Mouse (Mus musculus) forebrain, embryonic 16.5 days (tissue): ENCODE measurements around the gene Olfr222. TPM values are rescaled to one million over a fixed set of nuclear protein-coding genes. Genes with fewer than 3 reads are reported as not detected.

Source experiments
- ATAC-seq: fragments of 200-750 bp; cut with Nextera tagmentation; 2 replicates; pipeline ENCODE4 v1.8.0; 2017; ENCODE audit warnings: mild to moderate bottlenecking, moderate library complexity
- H3K27ac ChIP-seq: fragments of 300-500 bp; sonication (generic); 2 replicates; pipeline ENCODE4 v1.5.1; 2014; ENCODE audit warnings: low read length, control low read depth
- H3K27me3 ChIP-seq: fragments of 300-500 bp; sonication (generic); replicated peaks from 2 replicates; pipeline ENCODE4 v1.6.1; 2014; ENCODE audit warnings: low read length; ENCODE audit not compliant: control insufficient read depth, insufficient read depth
- H3K36me3 ChIP-seq: fragments of 300-500 bp; sonication (generic); 2 replicates; pipeline ENCODE4 v1.6.1; 2014; ENCODE audit not compliant: control insufficient read depth, insufficient read depth
- H3K4me1 ChIP-seq: fragments of 300-500 bp; sonication (generic); replicated peaks from 2 replicates; pipeline ENCODE4 v1.6.1; 2014; ENCODE audit warnings: low read length; ENCODE audit not compliant: control insufficient read depth, insufficient read depth
- H3K4me2 ChIP-seq: fragments of 300-500 bp; sonication (generic); 2 replicates; pipeline ENCODE4 v1.6.1; 2014; ENCODE audit warnings: mild to moderate bottlenecking, low read length, control low read depth
- H3K4me3 ChIP-seq: fragments of 300-500 bp; sonication (generic); replicated peaks from 2 replicates; pipeline ENCODE4 v1.5.1; 2014; ENCODE audit warnings: mild to moderate bottlenecking, low read length, control low read depth
- H3K9ac ChIP-seq: fragments of 300-500 bp; sonication (generic); replicated peaks from 2 replicates; pipeline ENCODE4 v1.6.1; 2014; ENCODE audit warnings: low read depth, low read length, control low read depth
- H3K9me3 ChIP-seq: fragments of 300-500 bp; sonication (generic); 2 replicates; pipeline ENCODE4 v1.6.1; 2016; ENCODE audit warnings: low read length; ENCODE audit not compliant: control insufficient read depth
- WGBS: fragments of 180-500 bp; shearing (Covaris S2); extraction: QIAGEN DNeasy Blood & Tissue Kit; methylation state at CpG from one replicate; pipeline ENCODE4 v1.1.7; 2014; 5-methylcytosine and 5-hydroxymethylcytosine counted together
- polyA plus RNA-seq: library from polyadenylated mRNA; unstranded; fragments of >200 nt; fragmentation: Nextera tagmentation; extraction: Ambion mirVana; gene quantifications from 2 replicates; pipeline ENCODE4 v1.2.1, GENCODE M21; 2015

The Olfr222 gene
- polyA plus RNA-seq, 1 experiment from 2014 or later: not detected

GRCm38 (mm10) chr11:59554127-59554526, 21.9 kb downstream of the Olfr222 start:
- H3K4me2 ChIP-seq: no peak overlapping the region
- no peak for ATAC-seq
- no peak overlapping the region for H3K27ac ChIP-seq
- H3K4me1 ChIP-seq: no peaks in the 10 kb centered on the region
- H3K4me3 ChIP-seq: no peak overlapping the region
- H3K9me3 ChIP-seq: no peaks in the 10 kb centered on the region
- H3K9ac ChIP-seq: no peak overlapping the region
- WGBS: 92% methylated on average over 11 of the region's 11 CpGs
- no peaks in the 10 kb centered on the region for H3K36me3 ChIP-seq
- no peaks in the 10 kb centered on the region for H3K27me3 ChIP-seq

GRCm38 (mm10) chr11:59544005-59544404, 32.0 kb downstream of the Olfr222 start:
- no peak for ATAC-seq
- no peak overlapping the region for H3K4me3 ChIP-seq
- 89% methylated on average over 9 of the region's 9 CpGs for WGBS
- no peaks in the 10 kb centered on the region for H3K36me3 ChIP-seq
- no peaks in the 10 kb centered on the region for H3K27me3 ChIP-seq
- no peaks in the 10 kb centered on the region for H3K4me1 ChIP-seq
- H3K9ac ChIP-seq: no peak overlapping the region
- H3K4me2 ChIP-seq: no peak overlapping the region
- no peaks in the 10 kb centered on the region for H3K9me3 ChIP-seq
- H3K27ac ChIP-seq: no peak overlapping the region

- WGBS: 95% methylated on average over 3 of the region's 3 CpGs
- Histone ChIP-seq H3K27me3 (no peaks in the 10 kb centered on the region), H3K9me3 (no peaks in the 10 kb centered on the region), H3K27ac (no peak overlapping the region), H3K4me1 (no peaks in the 10 kb centered on the region), H3K4me3 (no peak overlapping the region), H3K36me3 (no peaks in the 10 kb centered on the region), H3K4me2 (no peak overlapping the region), H3K9ac (no peak overlapping the region)
- ATAC-seq: no peak
Measured at GRCm38 (mm10) chr11:59543376-59543775, 32.7 kb downstream of the Olfr222 start.

GRCm38 (mm10) chr11:59542442-59542841, 33.6 kb downstream of the Olfr222 start:
- Histone ChIP-seq H3K9me3 (no peaks in the 10 kb centered on the region), H3K27ac (no peak overlapping the region), H3K9ac (no peak overlapping the region), H3K4me1 (no peaks in the 10 kb centered on the region), H3K36me3 (no peaks in the 10 kb centered on the region), H3K27me3 (no peaks in the 10 kb centered on the region), H3K4me2 (no peak overlapping the region), H3K4me3 (no peak overlapping the region)
- WGBS: 84% methylated on average over 6 of the region's 6 CpGs
- no peak for ATAC-seq

- no peaks in the 10 kb centered on the region for H3K27me3 ChIP-seq
- 45% methylated on average over 3 of the region's 3 CpGs for WGBS
- H3K9ac ChIP-seq: no peak within 1 kb of the TSS
- no peak for ATAC-seq
- no peaks in the 10 kb centered on the region for H3K4me1 ChIP-seq
- no peaks in the 10 kb centered on the region for H3K36me3 ChIP-seq
- H3K4me2 ChIP-seq: no peak within 1 kb of the TSS
- no peaks in the 10 kb centered on the region for H3K9me3 ChIP-seq
- no peak within 1 kb of the TSS for H3K4me3 ChIP-seq
- no peak within 1 kb of the TSS for H3K27ac ChIP-seq
Measured at GRCm38 (mm10) chr11:59541324-59541723, 34.7 kb downstream of the Olfr222 start, which contains the start of gene Nlrp3. TSS of gene Nlrp3 (plus strand) at chr11:59541568.

- Histone ChIP-seq H3K9me3 (no peaks in the 10 kb centered on the region), H3K36me3 (no peaks in the 10 kb centered on the region), H3K9ac (no peak overlapping the region), H3K4me1 (no peaks in the 10 kb centered on the region), H3K4me2 (no peak overlapping the region), H3K4me3 (no peak overlapping the region), H3K27ac (no peak overlapping the region), H3K27me3 (no peaks in the 10 kb centered on the region)
- 81% methylated on average over 3 of the region's 3 CpGs for WGBS
- no peak for ATAC-seq
Measured at GRCm38 (mm10) chr11:59540123-59540522, 35.9 kb downstream of the Olfr222 start.

GRCm38 (mm10) chr11:59538387-59538786, 37.6 kb downstream of the Olfr222 start:
- Histone ChIP-seq H3K27ac (no peak overlapping the region), H3K4me1 (no peaks in the 10 kb centered on the region), H3K9ac (no peak overlapping the region), H3K27me3 (no peaks in the 10 kb centered on the region), H3K4me2 (no peak overlapping the region), H3K9me3 (no peaks in the 10 kb centered on the region), H3K36me3 (no peaks in the 10 kb centered on the region), H3K4me3 (no peak overlapping the region)
- ATAC-seq: no peak
- 42% methylated on average over 11 of the region's 11 CpGs for WGBS

- Histone ChIP-seq H3K9ac (no peak overlapping the region), H3K9me3 (no peaks in the 10 kb centered on the region), H3K4me3 (no peak overlapping the region), H3K27ac (no peak overlapping the region), H3K27me3 (no peaks in the 10 kb centered on the region), H3K36me3 (no peaks in the 10 kb centered on the region), H3K4me2 (no peak overlapping the region), H3K4me1 (no peaks in the 10 kb centered on the region)
- WGBS: 69% methylated on average over 16 of the region's 16 CpGs
- no peak for ATAC-seq
Measured at GRCm38 (mm10) chr11:59537218-59538130, 38.6 kb downstream of the Olfr222 start.

- H3K36me3 ChIP-seq: no peaks in the 10 kb centered on the region
- no peaks in the 10 kb centered on the region for H3K27me3 ChIP-seq
- no peak overlapping the region for H3K9ac ChIP-seq
- no peak overlapping the region for H3K4me3 ChIP-seq
- 83% methylated on average over 5 of the region's 5 CpGs for WGBS
- ATAC-seq: no peak
- H3K4me1 ChIP-seq: no peaks in the 10 kb centered on the region
- no peak overlapping the region for H3K4me2 ChIP-seq
- H3K9me3 ChIP-seq: no peaks in the 10 kb centered on the region
- H3K27ac ChIP-seq: no peak overlapping the region
Measured at GRCm38 (mm10) chr11:59531562-59531961, 44.5 kb downstream of the Olfr222 start.
